Mouse (Mus musculus): ENCODE data around the gene Sec23a. TPM values are rescaled to one million over a fixed set of nuclear protein-coding genes. Genes with fewer than 3 reads are reported as not detected.
"Not testable (repeated sequence)": the region's sequence is repeated elsewhere in the genome, so short reads cannot be mapped to it uniquely, and the experiment has no call there.

Gene Sec23a
- 47.3 TPM for polyA plus RNA-seq (2021)

DNA sequence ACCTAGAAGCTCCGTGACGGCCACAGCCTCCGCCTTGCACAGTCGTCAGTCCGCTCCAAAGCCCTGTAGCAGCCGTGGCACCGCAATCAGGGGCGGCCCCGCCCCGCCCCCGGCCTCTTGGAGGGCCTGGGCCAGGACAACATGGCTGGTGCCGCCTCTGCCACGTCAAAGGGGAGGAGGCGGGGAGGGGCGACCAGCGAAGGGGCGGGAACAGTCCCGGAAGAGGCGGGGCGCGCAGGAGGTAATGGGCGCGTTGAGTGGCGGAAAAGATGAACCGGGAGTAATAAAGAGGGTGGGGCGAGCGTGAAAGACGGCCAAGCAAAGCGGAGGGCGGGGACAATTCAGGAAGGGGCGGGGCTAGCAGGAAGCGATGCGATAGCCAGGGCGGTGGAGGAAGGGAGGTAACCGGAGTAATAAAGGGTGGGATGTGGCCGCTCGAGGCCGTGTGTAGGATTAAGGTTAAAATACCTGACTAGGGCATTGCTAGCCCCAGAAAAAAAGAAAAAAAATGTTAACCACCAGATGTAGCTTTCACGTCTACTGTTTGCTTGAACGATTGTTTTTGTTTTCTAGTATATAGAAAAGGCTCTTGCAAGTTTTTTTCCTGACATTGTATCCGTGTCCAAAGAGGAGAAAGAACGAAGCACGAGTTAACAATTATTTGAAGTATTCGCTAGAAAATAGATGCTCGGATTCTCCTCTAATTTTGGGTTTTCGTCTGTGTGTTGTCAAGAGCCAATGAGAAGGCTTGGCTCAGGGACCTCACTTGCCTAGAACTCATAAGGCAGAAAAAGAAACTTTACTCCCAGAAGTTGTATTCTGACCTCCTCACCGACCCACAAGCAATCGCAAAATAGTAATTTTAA lies at the start of gene Sec23a:
Sec23a (minus strand) TSS at position 174 of the 866 bp plus-strand sequence.
- H3K27me3 ChIP-seq: no peaks in the 10 kb centered on the region
- ChIA-PET CTCF (interaction anchor here (1.3 kb wide), 1 partner anchor 35 kb away, joined by 3 read pairs; no protein-coding TSS in a partner anchor), POLR2A (interaction anchor here (0.6 kb wide), 1 partner anchor 11 kb away, joined by 5 read pairs; no protein-coding TSS in a partner anchor)
- ATAC-seq (peak; percentile 95), DNase-seq (ENCODE audit: low read depth, low spot score) (peak; percentile 81)
- no peak for TF ChIP-seq CTCF (IDR thresholded peaks at IDR 0.05)
- in situ Hi-C loops (cut with MboI; ENCODE audit: low pct_unique_long_range_greater_than_20kb): no loop called here

DNA sequence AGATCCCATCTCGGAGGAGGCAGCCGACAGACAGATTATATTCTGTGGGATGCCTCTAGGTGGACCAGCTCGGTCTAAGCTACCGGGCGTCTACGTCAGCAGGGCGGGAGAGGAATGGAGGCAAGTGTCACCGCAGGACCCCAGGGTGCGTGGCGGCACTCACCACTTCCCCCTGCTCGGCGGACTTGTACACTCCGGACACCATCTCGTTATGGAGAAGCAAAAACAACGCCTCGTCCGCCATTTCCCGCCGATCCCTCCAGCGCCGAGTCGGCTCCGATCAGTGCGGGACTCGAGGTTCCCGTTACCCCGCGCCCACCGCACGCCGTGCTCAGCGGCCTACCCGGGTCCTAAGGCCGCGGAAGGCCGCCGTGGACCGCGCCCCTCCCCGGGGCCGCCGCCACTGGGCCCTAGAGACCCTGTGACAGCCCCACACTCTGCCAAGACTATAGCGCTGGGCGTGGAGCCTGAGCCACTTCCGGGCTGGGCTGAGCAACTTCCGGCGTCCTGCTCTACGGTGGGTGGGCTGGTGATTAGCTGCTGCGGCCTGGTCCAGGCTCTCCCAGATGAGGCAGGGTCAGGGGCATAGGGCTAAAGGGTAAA lies 49.3 kb upstream of the Sec23a start, which contains the start of gene Trappc6b:
Trappc6b (minus strand) TSS at position 480 of the 603 bp plus-strand sequence.
- H3K27me3 ChIP-seq: no peaks in the 10 kb centered on the region
- POLR2A ChIA-PET: no interaction called here
- in situ Hi-C loops (cut with MboI; ENCODE audit: low pct_unique_long_range_greater_than_20kb): no loop called here
- ATAC-seq: peak; percentile 94
- no peak for DNase-seq (ENCODE audit: low read depth, low spot score)
- CTCF ChIA-PET: interaction anchor here (1.0 kb wide), 1 partner anchor 34 kb away, joined by 4 read pairs; the partner anchor contains the start of gene Mia2
- TF ChIP-seq CTCF (IDR thresholded peaks at IDR 0.05): no peak

DNA sequence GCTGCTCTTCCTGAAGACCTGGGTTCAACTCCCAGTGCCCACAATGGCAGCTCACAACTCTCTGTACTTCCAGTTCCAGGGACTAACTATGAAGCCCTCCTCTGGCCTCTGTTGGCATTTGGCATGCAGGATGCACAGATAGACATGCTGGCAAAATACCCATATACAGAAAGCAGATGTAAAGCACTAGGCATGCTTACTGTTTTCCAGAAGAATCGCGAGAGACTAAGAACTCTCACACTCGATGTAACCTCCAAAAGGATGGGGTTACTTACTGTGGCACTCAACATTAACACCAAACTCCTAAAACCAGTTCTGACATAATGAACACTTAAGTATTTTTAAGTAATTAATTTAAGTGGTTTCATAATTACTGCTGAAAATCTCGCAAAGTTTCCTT lies 48.5 kb upstream of the Sec23a start:
- in situ Hi-C loops (cut with MboI; ENCODE audit: low pct_unique_long_range_greater_than_20kb): no loop called here
- no peak for DNase-seq (ENCODE audit: low read depth, low spot score)
- TF ChIP-seq CTCF (IDR thresholded peaks at IDR 0.05): no peak
- CTCF ChIA-PET: no interaction called here
- POLR2A ChIA-PET: no interaction called here
- no peak for ATAC-seq
- no peaks in the 10 kb centered on the region for H3K27me3 ChIP-seq

DNA sequence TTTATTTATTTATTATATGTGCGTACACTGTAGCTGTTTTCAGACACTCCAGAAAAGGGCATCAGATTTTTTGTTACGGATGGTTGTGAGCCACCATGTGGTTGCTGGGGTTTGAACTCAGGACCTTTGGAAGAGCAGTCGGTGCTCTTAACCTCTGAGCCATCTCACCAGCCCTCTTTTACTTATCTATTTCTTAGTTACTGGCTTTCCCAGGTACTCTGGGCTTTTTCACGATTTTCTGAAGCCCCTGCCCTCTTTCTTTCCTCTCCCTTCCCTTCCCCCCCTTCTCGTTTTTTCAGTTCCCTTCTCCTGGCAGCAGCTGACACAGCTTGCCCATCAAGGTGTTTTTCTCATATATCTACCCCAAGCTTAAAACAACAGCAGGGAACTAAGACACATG lies 46.4 kb upstream of the Sec23a start:
- H3K27me3 ChIP-seq; ATAC-seq; DNase-seq (ENCODE audit: low read depth, low spot score); CTCF ChIA-PET; POLR2A ChIA-PET: not testable (repeated sequence)
- in situ Hi-C loops (cut with MboI; ENCODE audit: low pct_unique_long_range_greater_than_20kb): loop anchor here (5.0 kb wide), 1 partner anchor 74 kb away; no protein-coding TSS in a partner anchor

DNA sequence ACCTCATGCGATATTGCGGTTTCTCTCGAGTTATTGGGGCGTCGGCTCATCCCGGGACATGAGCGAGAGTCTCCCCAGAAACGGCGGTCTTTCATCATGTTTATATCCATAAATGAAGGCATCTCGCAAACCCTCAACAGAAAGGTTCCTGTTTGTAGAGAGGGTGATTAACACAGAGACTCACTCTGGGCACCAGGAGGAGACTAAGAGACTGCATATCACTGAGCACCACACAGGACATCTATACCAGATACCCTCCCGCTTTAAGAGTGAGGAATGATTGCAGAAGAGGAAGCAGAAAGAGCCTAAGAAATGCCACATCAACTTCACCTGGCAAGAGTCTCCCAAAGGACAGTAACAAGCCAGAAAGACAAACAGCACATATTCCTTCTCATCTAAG lies 44.4 kb upstream of the Sec23a start:
- ChIA-PET POLR2A (no interaction called here), CTCF (interaction anchor here (0.7 kb wide), 1 partner anchor 15 kb away, joined by 3 read pairs; no protein-coding TSS in a partner anchor)
- no peak for TF ChIP-seq CTCF (IDR thresholded peaks at IDR 0.05)
- in situ Hi-C loops (cut with MboI; ENCODE audit: low pct_unique_long_range_greater_than_20kb): loop anchor here (5.0 kb wide), 1 partner anchor 76 kb away; no protein-coding TSS in a partner anchor
- H3K27me3 ChIP-seq: no peaks in the 10 kb centered on the region
- DNase-seq (ENCODE audit: low read depth, low spot score): no peak
- no peak for ATAC-seq

DNA sequence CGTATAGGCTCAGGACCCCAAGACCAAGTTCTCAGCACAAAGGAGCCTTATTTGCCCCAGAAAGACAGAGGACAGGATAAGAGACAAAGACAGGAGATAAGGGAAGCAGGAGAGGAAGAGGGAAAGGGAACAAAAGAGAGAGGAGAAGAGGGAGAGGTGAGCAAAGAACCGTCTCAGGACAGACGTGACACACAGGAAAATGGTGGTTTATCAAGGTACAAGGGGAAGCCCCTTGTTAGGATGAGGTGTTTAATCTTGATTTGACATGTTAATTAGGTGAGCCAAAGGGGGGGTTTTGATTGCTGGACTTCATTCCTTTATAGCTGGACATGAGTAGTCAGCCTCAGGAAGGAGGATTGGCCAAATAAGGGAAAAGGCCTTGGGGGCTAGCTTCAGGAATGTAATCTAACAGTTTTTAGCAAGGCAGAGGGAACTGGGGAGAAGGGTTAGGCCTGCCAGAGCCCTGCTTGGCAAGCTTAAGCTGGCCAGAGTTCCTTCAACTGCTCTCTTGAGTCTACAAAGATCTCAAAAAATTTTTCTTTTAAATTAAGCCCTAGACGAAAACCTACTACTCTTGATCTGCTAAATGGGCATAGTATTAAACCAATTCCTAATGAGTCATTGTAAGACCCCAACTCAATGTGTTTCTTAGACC lies 43.5 kb upstream of the Sec23a start:
- no peak for TF ChIP-seq CTCF (IDR thresholded peaks at IDR 0.05)
- ATAC-seq (no peak), DNase-seq (ENCODE audit: low read depth, low spot score) (no peak)
- POLR2A ChIA-PET: no interaction called here
- CTCF ChIA-PET: no interaction called here
- in situ Hi-C loops (cut with MboI; ENCODE audit: low pct_unique_long_range_greater_than_20kb): loop anchor here (5.0 kb wide), 1 partner anchor 77 kb away; no protein-coding TSS in a partner anchor
- H3K27me3 ChIP-seq: no peaks in the 10 kb centered on the region

DNA sequence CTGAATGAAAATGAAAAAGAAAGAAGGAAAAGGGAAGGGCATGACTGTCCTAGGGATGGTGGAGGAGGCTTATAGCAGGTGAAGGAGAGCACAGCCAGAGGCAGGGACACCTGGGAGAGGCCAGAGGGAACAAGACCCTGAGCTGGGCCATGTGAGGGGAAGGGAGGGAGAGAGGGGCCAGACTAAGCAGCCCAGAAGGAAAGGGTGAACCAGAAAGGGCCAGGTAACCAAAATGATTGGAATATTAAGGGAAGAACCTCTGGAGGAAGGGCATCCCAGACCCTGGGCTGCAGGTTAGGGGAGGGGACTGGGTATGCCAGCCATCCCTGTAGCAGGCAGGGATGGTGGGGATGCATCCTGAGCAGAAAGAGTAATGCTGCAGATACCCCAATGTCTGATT lies 42.2 kb upstream of the Sec23a start:
- ChIA-PET CTCF (no interaction called here), POLR2A (no interaction called here)
- in situ Hi-C loops (cut with MboI; ENCODE audit: low pct_unique_long_range_greater_than_20kb): no loop called here
- ATAC-seq: no peak
- H3K27me3 ChIP-seq: no peaks in the 10 kb centered on the region
- TF ChIP-seq CTCF (IDR thresholded peaks at IDR 0.05): no peak
- no peak for DNase-seq (ENCODE audit: low read depth, low spot score)

DNA sequence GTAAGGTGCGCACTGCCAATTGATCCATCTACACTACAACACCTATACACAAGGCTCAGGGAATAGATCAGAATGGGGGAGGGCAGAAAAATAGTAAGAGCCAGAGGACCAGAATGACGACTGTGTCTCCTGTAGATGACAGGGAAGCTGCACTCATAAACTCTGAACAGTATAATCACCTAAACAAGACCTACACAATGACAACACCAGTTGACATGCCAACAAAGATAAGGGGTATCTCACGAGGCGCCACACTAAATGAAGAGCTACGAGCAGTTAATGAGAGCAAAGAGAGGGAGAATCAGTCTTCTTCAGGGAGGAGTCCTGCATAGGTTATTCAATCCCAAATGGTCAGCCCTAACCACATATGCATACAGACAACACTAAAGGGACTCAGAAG lies 41.3 kb upstream of the Sec23a start:
- ChIA-PET POLR2A (no interaction called here), CTCF (no interaction called here)
- in situ Hi-C loops (cut with MboI; ENCODE audit: low pct_unique_long_range_greater_than_20kb): no loop called here
- TF ChIP-seq CTCF (IDR thresholded peaks at IDR 0.05): no peak
- no peak for DNase-seq (ENCODE audit: low read depth, low spot score)
- H3K27me3 ChIP-seq: no peaks in the 10 kb centered on the region
- no peak for ATAC-seq

DNA sequence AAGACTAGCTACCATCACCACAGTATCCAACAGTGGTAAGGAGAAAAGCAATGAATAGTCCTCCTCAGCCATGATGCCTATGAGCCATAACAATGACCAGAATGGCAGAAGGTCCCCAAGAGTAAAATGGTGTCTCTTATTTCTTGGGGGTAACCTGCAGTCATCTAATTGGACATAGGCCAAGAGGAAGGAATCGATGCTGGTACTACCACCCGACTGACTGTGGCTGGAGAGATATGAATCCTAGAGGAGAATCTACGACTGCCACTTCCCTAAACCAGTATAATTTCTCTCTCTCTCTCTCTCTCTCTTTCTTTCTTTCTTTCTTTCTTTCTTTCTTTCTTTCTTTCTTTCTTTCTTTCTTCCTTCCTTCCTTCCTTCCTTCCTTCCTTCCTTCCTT lies 40.7 kb upstream of the Sec23a start:
- POLR2A ChIA-PET: no interaction called here

DNA sequence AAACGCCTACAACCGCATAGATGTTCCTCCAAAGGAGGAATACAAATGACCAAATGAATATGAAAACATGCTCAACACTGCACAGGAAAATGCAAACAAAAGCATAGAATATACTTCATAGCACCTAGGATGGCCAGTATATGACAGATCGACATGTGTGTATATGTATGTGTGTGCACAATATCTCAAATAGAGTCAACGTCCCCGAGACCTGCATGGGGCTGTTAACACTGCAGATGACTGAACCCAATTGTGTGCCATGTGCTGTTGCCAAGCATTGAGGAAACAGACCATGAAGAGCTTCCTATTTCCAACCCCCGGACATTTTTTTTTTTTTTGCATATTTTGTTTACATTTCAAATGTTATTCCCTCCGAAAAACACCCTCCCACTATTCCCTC lies 29.0 kb upstream of the Sec23a start:
- H3K27me3 ChIP-seq: no peaks in the 10 kb centered on the region
- in situ Hi-C loops (cut with MboI; ENCODE audit: low pct_unique_long_range_greater_than_20kb): no loop called here
- ChIA-PET CTCF (interaction anchor here (1.1 kb wide), 1 partner anchor 15 kb away, joined by 3 read pairs; no protein-coding TSS in a partner anchor), POLR2A (no interaction called here)
- DNase-seq (ENCODE audit: low read depth, low spot score) (no peak), ATAC-seq (no peak)
- no peak for TF ChIP-seq CTCF (IDR thresholded peaks at IDR 0.05)

More for the DNA sequence above, 40.7 kb upstream of the Sec23a start:
- in situ Hi-C loops (cut with MboI; ENCODE audit: low pct_unique_long_range_greater_than_20kb): no loop called here
- H3K27me3 ChIP-seq: no peaks in the 10 kb centered on the region
- CTCF ChIA-PET: no interaction called here
- ATAC-seq (no peak), DNase-seq (ENCODE audit: low read depth, low spot score) (no peak)
- no peak for TF ChIP-seq CTCF (IDR thresholded peaks at IDR 0.05)

All from Patski (cell line).